Mouse (Mus musculus) activated CD4-positive, CD25-positive, alpha-beta regulatory T cell, adult 4 months (primary cell): ENCODE results near the gene Mmp7. TPM values are rescaled to one million over a fixed set of nuclear protein-coding genes. Genes with fewer than 3 reads are reported as not detected.

Experiments used
- ATAC-seq: one replicate; pipeline ENCODE4 v1.8.0; 2017
- polyA plus RNA-seq, 2 experiments: library from polyadenylated mRNA; unstranded; fragments of 100-300 nt; shearing (Covaris generic); gene quantifications; one replicate each; pipeline ENCODE4 v1.2.1; 2017

Gene Mmp7
- not detected for polyA plus RNA-seq

DNA sequence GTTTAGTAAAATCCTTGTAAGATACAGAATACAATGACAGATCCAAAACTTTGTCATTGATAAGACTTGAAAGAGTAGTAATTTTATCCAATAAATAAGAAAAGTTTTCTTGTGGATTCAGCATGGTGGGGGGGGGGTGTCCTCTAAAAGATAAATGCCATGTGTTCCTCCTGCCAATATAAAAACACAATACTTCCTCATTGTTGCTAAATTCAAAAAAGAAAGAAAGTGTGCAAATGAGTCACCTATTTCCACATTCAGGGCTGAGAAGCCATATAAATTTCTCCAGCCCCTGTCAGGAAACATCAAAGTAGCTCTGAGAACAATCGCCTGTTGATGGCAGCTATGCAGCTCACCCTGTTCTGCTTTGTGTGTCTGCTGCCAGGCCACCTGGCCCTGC lies at the start of gene Mmp7:
Mmp7 (plus strand) TSS at position 301 of the 400 bp plus-strand sequence.
- no peak for ATAC-seq

DNA sequence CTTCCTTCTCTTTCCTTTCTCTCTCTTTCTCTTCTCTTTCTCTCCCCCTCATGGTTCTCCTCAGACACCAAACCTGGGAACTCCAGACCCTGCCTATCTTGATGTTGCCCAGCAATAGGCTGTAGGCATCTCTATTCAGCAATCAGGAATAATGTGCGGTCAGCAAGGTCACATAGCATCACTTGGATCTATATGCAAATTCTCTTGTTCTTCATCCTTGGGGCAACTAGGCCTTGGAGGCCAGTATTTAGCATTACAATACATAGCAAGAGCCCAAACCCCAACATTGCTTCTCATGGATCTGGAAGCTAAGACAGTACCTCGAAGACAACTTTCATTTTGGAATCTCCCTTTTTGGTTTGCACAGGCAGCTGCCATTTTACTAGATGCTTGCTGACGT lies 44.0 kb upstream of the Mmp7 start:
- ATAC-seq = no peak

DNA sequence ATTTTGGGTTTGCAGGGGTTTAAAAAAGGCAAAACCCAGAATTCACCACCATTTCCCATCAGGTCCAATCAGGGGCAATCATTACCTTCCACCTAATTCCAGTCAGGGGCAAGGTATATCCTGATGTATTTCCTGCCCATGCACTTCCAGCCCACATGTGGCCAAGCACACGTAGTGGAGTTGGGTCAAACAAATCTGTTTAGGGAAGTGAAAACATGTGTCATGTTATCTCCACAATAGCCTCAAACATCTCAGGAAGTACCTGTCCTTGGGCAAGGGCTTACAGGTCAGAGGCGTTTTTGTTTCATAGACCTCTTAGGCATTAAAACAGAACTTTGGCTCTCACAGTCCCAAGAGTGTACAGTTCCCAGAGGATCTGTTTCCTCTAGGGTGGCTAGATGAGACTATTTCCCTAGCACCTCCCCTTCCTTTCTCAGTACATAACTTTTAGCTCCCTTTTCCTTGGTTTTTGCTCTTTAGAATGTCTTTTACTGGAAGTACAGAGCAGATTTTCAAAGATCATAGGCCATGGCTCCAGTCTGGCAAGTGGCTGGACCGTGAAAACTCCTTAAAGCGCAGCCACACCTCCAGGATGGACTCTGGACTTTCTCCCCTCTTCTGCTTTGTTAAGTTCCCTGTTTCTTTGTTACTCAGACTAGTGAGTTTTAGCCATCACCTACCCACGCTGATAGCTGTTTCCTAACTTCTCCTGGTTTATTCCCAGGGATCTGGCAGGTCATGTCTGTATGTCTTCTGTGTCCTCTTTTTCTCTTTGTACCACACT lies 41.3 kb upstream of the Mmp7 start:
- ATAC-seq = no peak

- ATAC-seq = no peak
Measured at GRCm38 (mm10) chr9:7652351-7653085, 39.4 kb upstream of the Mmp7 start.

- no peak for ATAC-seq
Measured at GRCm38 (mm10) chr9:7657946-7658345, 33.9 kb upstream of the Mmp7 start.

- ATAC-seq = no peak
Measured at GRCm38 (mm10) chr9:7659469-7660020, 32.3 kb upstream of the Mmp7 start.

DNA sequence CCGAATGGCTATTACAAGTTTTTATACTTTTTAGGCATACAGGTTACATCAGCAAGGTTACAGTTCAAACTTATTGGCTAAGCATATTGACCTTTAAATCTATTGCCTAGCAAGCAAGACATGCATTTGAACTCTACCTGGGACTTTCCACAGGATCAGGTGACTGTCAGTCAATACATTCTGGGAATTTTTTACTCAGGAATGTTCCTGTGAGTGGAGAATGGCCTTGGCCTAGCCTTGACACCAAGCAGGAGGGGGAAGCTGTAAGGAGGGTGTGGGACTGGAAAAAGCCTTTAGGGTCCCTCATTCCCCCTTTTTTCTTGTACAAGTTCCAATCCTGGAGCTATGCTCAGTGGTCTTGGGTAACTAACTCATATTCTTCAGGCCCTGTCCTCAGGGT lies 30.5 kb upstream of the Mmp7 start:
- ATAC-seq = no peak

GRCm38 (mm10) chr9:7669674-7670073 lies 22.2 kb upstream of the Mmp7 start:
- ATAC-seq = no peak

DNA sequence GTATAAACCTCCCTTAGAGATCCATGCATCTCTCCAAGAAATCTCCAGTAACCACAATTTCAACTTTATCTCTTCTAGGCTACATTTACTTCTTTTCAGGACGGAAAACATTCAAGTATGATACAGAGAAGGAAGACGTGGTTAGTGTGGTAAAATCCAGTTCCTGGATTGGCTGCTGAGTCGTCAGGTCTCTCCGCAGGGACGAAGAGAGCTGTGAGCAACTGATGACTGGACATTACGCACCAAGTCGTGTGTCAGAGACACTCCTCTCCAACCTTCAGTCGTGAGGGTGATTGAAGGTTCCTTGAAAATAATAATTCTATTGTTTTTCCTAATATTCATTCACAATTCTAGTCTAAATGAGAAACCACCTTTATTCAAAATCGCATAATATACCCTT lies 18.9 kb upstream of the Mmp7 start:
- no peak for ATAC-seq

- ATAC-seq = no peak
Measured at GRCm38 (mm10) chr9:7678154-7678837, 13.6 kb upstream of the Mmp7 start.

DNA sequence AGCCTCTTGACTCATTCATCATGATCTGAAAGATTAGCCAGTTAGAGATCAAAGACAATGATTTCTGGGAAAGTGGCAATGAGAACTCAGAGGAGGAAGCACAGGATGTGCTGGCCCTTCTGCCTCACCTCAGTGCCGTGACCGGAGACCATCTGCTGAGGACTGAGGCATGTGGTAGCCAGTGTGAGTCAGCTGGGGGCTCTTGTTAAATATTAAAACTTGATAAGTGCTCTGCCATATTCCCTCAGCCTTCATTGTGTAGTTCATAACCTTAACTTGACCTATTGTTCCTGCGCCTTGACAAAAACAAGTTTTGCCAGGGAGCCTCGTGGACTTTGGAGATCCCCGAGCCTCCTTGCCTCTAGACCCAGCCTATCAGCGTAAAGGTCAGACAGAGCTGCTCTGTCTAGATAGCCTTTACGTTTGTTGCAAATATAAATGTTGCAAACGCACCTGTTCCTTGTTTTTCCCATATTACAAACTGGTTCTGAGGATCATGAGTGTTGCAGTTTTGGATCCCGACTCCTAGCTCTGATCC lies 9.7 kb upstream of the Mmp7 start:
- no peak for ATAC-seq

DNA sequence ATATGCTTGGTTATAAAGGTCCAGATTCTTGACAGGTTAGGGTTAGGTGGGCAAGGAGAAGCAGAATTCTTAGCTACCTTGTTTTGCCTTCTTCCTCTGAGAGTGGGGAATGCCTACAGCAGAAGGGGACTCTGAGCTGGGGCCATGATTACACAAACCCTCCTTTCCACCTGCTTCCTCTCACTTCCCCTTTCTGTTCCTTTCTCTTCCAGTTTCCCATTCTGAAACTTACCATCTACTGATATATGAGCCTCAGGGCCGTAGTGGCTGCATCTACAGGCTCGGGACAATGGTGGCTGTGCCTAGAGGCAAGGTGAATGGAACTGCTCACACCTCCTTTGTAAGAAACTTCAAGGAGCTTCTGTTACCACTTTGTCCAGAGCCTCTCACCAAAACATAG lies 5.9 kb upstream of the Mmp7 start:
- ATAC-seq = no peak

- no peak for ATAC-seq
Measured at GRCm38 (mm10) chr9:7689799-7690198, 2.1 kb upstream of the Mmp7 start.

DNA sequence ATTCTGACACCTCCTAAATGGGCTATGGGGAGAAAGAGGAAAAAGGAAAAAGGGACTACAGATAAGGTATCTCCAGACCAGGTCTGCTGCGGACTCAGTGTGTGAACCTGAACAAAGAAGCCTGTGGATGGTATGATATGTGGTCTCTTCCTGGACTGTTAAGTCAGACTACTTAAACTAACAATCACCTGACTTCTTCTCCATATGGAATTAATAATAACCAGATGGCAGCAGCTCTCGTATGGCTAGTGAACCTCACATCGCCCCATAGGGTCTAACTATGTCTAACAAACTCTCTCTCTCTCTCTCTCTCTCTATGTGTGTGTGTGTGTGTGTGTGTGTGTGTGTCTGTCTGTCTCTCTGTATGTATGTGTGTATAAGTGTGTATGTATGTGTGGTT lies 2.1 kb downstream of the Mmp7 start:
- ATAC-seq = no peak

DNA sequence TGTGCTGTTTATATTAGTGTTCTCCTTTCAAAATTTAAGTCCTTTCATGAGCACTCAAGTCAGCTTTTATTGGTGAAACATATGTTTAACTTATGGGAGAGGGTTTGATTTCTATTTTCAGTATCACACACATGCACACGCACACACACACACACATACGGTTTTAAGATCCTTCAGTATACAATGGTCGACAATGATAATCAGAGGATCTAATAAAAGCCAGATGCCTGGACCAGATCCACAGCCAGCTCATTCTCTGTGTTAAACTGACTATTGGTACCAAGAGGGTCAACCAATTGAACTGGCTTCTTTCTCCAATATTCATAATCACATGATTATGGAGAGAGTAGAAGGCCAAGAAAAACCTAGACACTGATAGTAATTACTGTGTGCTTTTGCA lies 3.8 kb downstream of the Mmp7 start:
- ATAC-seq = no peak

GRCm38 (mm10) chr9:7708698-7709097 lies 16.8 kb downstream of the Mmp7 start:
- ATAC-seq = no peak

DNA sequence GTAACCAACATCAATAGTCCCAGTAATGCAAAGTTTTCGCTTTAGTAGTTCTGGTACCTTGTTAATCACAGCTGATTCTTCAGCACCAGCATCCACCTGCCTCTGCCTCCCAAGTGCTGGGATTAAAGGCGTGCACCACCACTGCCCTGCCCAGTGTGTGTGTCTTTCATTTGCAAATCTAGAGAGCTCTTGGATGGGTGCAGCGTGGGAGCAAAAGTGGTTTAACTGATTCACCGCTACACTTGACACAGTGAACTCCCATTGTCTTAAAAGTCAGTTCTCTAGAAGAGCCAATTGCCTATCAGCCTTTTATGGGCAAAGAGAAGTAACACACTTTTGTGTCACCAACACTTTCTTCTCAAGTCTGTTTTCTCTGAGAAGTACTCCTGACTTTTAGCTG lies 19.3 kb downstream of the Mmp7 start:
- ATAC-seq = no peak

GRCm38 (mm10) chr9:7714062-7714907 lies 22.4 kb downstream of the Mmp7 start:
- ATAC-seq = peak; percentile 87

DNA sequence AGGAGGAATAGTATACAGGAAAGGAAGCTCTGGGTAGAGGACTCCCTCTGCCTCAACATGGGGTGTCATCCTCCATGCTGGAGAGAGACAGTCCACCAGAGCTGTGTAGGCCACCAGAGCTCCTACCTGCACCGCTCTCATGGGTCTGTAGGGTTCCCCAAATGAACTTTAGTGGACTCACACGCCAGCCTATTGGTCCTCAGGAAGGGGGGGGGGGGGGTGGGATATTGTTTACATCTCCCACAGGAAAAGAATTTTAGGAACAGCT lies 23.0 kb downstream of the Mmp7 start:
- no peak for ATAC-seq

GRCm38 (mm10) chr9:7721543-7721942 lies 29.7 kb downstream of the Mmp7 start:
- ATAC-seq = no peak

GRCm38 (mm10) chr9:7728997-7729396 lies 37.1 kb downstream of the Mmp7 start:
- no peak for ATAC-seq

DNA sequence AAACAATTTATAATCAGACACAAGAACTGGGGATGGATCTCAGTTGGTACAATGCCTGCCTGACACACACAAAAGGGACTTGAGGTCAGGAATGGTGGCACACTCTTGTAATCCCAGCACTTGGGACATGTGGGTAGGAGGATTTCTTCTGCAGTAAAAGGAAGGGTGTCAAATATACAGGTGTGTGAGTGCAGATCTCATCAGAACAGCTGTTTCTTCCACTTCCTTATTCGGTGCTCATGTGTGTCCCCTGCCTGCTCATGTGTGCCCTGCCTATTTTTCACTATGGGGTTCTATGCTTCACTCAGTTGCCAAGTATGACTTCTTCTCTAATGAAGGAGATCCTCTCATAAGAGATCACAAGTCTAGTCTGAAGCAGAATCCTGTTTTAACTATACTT lies 50.8 kb downstream of the Mmp7 start:
- no peak for ATAC-seq
